Comparison of ENCODE assay signal across 8 mouse cellular contexts in genomic region chr11:42419791-42420633, GRCm38 (mm10). TPM values are rescaled to one million over a fixed set of nuclear protein-coding genes. Genes with fewer than 3 reads are reported as not detected.
DNase-seq lines count a peak whose midpoint lies in the region; ATAC-seq and TF ChIP-seq lines count a peak whose summit lies in the region.

No protein-coding gene starts in this region.

- H3K9me3 ChIP-seq in lung, embryonic 14.5 days (ENCODE audit: low read depth, low read length) = no peaks in the 10 kb centered on the region
- H3K9me3 ChIP-seq in heart, embryonic 16.5 days (replicated peaks; ENCODE audit: control insufficient read depth, low read length) = no peaks in the 10 kb centered on the region
- H3K9me3 ChIP-seq in neural tube, embryonic 14.5 days (ENCODE audit: control insufficient read depth, low read length) = no peaks in the 10 kb centered on the region

- no peaks in the 10 kb centered on the region for H3K4me1 ChIP-seq in lung, embryonic 14.5 days (ENCODE audit: insufficient read depth)
- H3K4me1 ChIP-seq in lung, adult 2 months (ENCODE audit: control insufficient read depth, insufficient read depth, low read length) = no peaks in the 10 kb centered on the region
- H3K4me1 ChIP-seq in cortical plate, adult 2 months (ENCODE audit: control insufficient read depth, insufficient read depth, low read length) = 0 out of 2 replicates have a peak, but pooled peaks cover 2% of the 10 kb centered on the region
- 0 out of 2 replicates have a peak, but pooled peaks cover 3% of the 10 kb centered on the region for H3K4me1 ChIP-seq in heart, embryonic 16.5 days (ENCODE audit: control insufficient read depth, insufficient read depth, low read length)
- no peaks in the 10 kb centered on the region; the same call in 1 of the 2 replicates for H3K4me1 ChIP-seq in neural tube, embryonic 14.5 days (ENCODE audit: control insufficient read depth, insufficient read depth, low read length)

- TF ChIP-seq POLR2A in lung, adult 2 months (IDR thresholded peaks at IDR 0.05; ENCODE audit: borderline replicate concordance, extremely low read depth, low read depth, low read length) = no peak
- peak; percentile 64; the same call in 1 of the 2 replicates for TF ChIP-seq POLR2A in cortical plate, adult 2 months (IDR thresholded peaks at IDR 0.05; ENCODE audit: extremely low read depth, insufficient read depth, low read length)

- peak; percentile 76; the same call in 1 of the 2 replicates for ATAC-seq in lung, embryonic 14.5 days (ENCODE audit: insufficient read depth)
- ATAC-seq in heart, embryonic 16.5 days (replicated peaks; ENCODE audit: extremely low read depth, insufficient read depth, low FRiP score) = peak; percentile 74
- peak; percentile 84 for ATAC-seq in neural tube, embryonic 14.5 days (ENCODE audit: low read depth)
- no peak for ATAC-seq in megakaryocyte-erythroid progenitor cell, adult 5-6 weeks (replicated peaks; ENCODE audit: low FRiP score, low TSS enrichment, poor library complexity, severe bottlenecking)

- under 1% methylated on average over 37 of the region's 40 CpGs for WGBS in lung, embryonic 14.5 days
- WGBS in lung, adult 2 months = 1% methylated on average over 20 of the region's 40 CpGs
- WGBS in heart, embryonic 16.5 days = under 1% methylated on average over 22 of the region's 40 CpGs
- under 1% methylated on average over 27 of the region's 40 CpGs for WGBS in neural tube, embryonic 14.5 days

- peak overlapping the region; percentile 82 for H3K4me2 ChIP-seq in lung, embryonic 14.5 days
- H3K4me2 ChIP-seq in heart, embryonic 16.5 days (ENCODE audit: low read depth, low read length) = peak overlapping the region; percentile 88
- H3K4me2 ChIP-seq in neural tube, embryonic 14.5 days (ENCODE audit: low read depth, low read length) = peak overlapping the region; percentile 76

- H3K9ac ChIP-seq in lung, embryonic 14.5 days = peak overlapping the region; percentile 41; the same call in 1 of the 2 replicates
- peak overlapping the region; percentile 71 for H3K9ac ChIP-seq in heart, embryonic 16.5 days (ENCODE audit: low read length)
- peak overlapping the region; percentile 63 for H3K9ac ChIP-seq in neural tube, embryonic 14.5 days (replicated peaks; ENCODE audit: low read depth, low read length)

- DNase-seq in lung, embryonic 14.5 days = peak; percentile 39
- no peak for DNase-seq in lung, adult 2 months
- peak; percentile 68 to 83 for DNase-seq in left cerebral cortex, postnatal 14 days (ENCODE audit: low spot score in 2 of 2)
- DNase-seq in thymus, postnatal 10 days (ENCODE audit: low spot score in 2 of 2) = no peak

- H3K27me3 ChIP-seq in lung, embryonic 14.5 days (ENCODE audit: insufficient read depth, low read length) = no peaks in the 10 kb centered on the region
- peaks cover 3% of the 10 kb centered on the region; the same call in 1 of the 2 replicates for H3K27me3 ChIP-seq in heart, embryonic 16.5 days (ENCODE audit: control insufficient read depth, insufficient read depth, low read length)
- H3K27me3 ChIP-seq in neural tube, embryonic 14.5 days (ENCODE audit: control insufficient read depth, insufficient read depth, low read length) = no peaks in the 10 kb centered on the region

- no peak for TF ChIP-seq CTCF in lung, embryonic 14.5 days (IDR thresholded peaks at IDR 0.05; ENCODE audit: low read depth)
- no peak for TF ChIP-seq CTCF in lung, adult 2 months (IDR thresholded peaks at IDR 0.05; ENCODE audit: insufficient read depth, low read length)
- no peak for TF ChIP-seq CTCF in cortical plate, adult 2 months (IDR thresholded peaks at IDR 0.05; ENCODE audit: extremely low read depth, insufficient read depth, low read length)

- peak overlapping the region; percentile 40 for H3K4me3 ChIP-seq in lung, embryonic 14.5 days (ENCODE audit: low read depth, low read length)
- H3K4me3 ChIP-seq in lung, adult 2 months (replicated peaks; ENCODE audit: extremely low read depth, low read depth, low read length) = no peak overlapping the region
- H3K4me3 ChIP-seq in cortical plate, adult 2 months (ENCODE audit: insufficient read depth, low read length) = peak overlapping the region; percentile 75
- peak overlapping the region; percentile 68 for H3K4me3 ChIP-seq in heart, embryonic 16.5 days (ENCODE audit: low read length)
- H3K4me3 ChIP-seq in neural tube, embryonic 14.5 days (ENCODE audit: low read depth, low read length) = peak overlapping the region; percentile 53

- H3K27ac ChIP-seq in lung, embryonic 14.5 days (ENCODE audit: low read depth) = no peak overlapping the region
- peak overlapping the region; percentile 94 for H3K27ac ChIP-seq in cortical plate, adult 2 months (ENCODE audit: insufficient read depth, low read length)
- no peak overlapping the region for H3K27ac ChIP-seq in heart, embryonic 16.5 days (ENCODE audit: low read length)
- H3K27ac ChIP-seq in neural tube, embryonic 14.5 days (ENCODE audit: low read depth, low read length) = peak overlapping the region; percentile 82

- intact Hi-C loops in left cerebral cortex, postnatal 14 days (cut with DNase I) = loop anchor here (2.0 to 10.0 kb wide), 3 partner anchors 237 to 1635 kb away; partner anchors contain the start of gene Gabra1

- no peaks in the 10 kb centered on the region for H3K36me3 ChIP-seq in lung, embryonic 14.5 days (ENCODE audit: insufficient read depth)
- no peaks in the 10 kb centered on the region for H3K36me3 ChIP-seq in heart, embryonic 16.5 days (ENCODE audit: control insufficient read depth, insufficient read depth)
- no peaks in the 10 kb centered on the region for H3K36me3 ChIP-seq in neural tube, embryonic 14.5 days (ENCODE audit: control insufficient read depth, insufficient read depth, low read length)

RNA-seq across cellular contexts. Expression of gene Gabrb2, which starts 0.5 kb away (rescaled TPM):
- polyA plus RNA-seq in lung, embryonic 14.5 days (2014; fragmentation: Nextera tagmentation; extraction: Ambion mirVana) = 1.2 and 1.3 TPM in 2 replicates
- polyA plus RNA-seq in lung, adult 2 months (2012; rRNA removed) = not detected in 2 replicates
- 48.1 and 49.9 TPM in 2 replicates for polyA plus RNA-seq in cortical plate, adult 2 months (2012; rRNA removed)
- 0.53 and 0.74 TPM in 2 replicates for polyA plus RNA-seq in heart, embryonic 16.5 days (2015; fragmentation: Nextera tagmentation; extraction: Ambion mirVana)
- 100 to 1,000 TPM; 178 to 196 TPM for total RNA-seq in left cerebral cortex, postnatal 14 days (2021)
- polyA plus RNA-seq in neural tube, embryonic 14.5 days (2014; fragmentation: Nextera tagmentation; extraction: Ambion mirVana) = 14.6 and 19.2 TPM in 2 replicates
- not detected in 2 replicates for total RNA-seq in megakaryocyte-erythroid progenitor cell, adult 5-6 weeks (2014; fragmentation: Nextera tagmentation)
- total RNA-seq in megakaryocyte-erythroid progenitor cell, adult 5-6 weeks (2017) = not detected in 2 replicates

Comparison
In these comparisons a context has a peak if more than half of its experiments do, and no peak if none do; other contexts are left out.
1. DNase-seq: peak in lung, embryonic 14.5 days (single experiment) and left cerebral cortex, postnatal 14 days (2 of 2); none in lung, adult 2 months (single experiment) and thymus, postnatal 10 days (0 of 2).
2. H3K27ac ChIP-seq: peak in cortical plate, adult 2 months (single experiment) and neural tube, embryonic 14.5 days (single experiment); none in lung, embryonic 14.5 days (single experiment) and heart, embryonic 16.5 days (single experiment).
3. Peak in every context shown above with its lines, with median percentiles within 50 percentile points of each other: H3K4me2 ChIP-seq and H3K9ac ChIP-seq.